Mouse (Mus musculus) hindbrain, embryonic 10.5 days (tissue): ENCODE results near the gene Pnma3. TPM values are rescaled to one million over a fixed set of nuclear protein-coding genes. Genes with fewer than 3 reads are reported as not detected.
A peak's percentile ranks its signal among the peaks of the same experiment; 100 is the strongest.
"Not testable (repeated sequence)": the region's sequence is repeated elsewhere in the genome, so short reads cannot be mapped to it uniquely, and the experiment has no call there.

Experiments used
- DNase-seq: peaks from one replicate; pipeline ENCODE4 v3.0.0-alpha.2; 2017; ENCODE audit warnings: low spot score
- H3K27ac ChIP-seq: fragments of 300-500 bp; sonication (generic); 2 replicates; pipeline ENCODE4 v1.5.1; 2016; ENCODE audit warnings: mild to moderate bottlenecking, moderate library complexity
- H3K27me3 ChIP-seq: fragments of 300-500 bp; sonication (generic); 2 replicates; pipeline ENCODE4 v1.6.1; 2016; ENCODE audit warnings: mild to moderate bottlenecking; ENCODE audit not compliant: poor library complexity, insufficient read depth, severe bottlenecking
- H3K36me3 ChIP-seq: fragments of 300-500 bp; sonication (generic); 2 replicates; pipeline ENCODE4 v1.6.1; 2016; ENCODE audit warnings: mild to moderate bottlenecking, moderate library complexity
- H3K4me1 ChIP-seq: fragments of 300-500 bp; sonication (generic); replicated peaks from 2 replicates; pipeline ENCODE4 v1.6.1; 2016; ENCODE audit warnings: mild to moderate bottlenecking
- H3K4me3 ChIP-seq: fragments of 300-500 bp; sonication (generic); 2 replicates; pipeline ENCODE4 v1.5.1; 2016; ENCODE audit warnings: mild to moderate bottlenecking, moderate library complexity
- H3K9me3 ChIP-seq: fragments of 300-500 bp; sonication (generic); 2 replicates; pipeline ENCODE4 v1.6.1; 2016; ENCODE audit warnings: mild to moderate bottlenecking, moderate library complexity
- WGBS: fragments of 180-500 bp; shearing (Covaris S2); methylation state at CpG from one replicate; pipeline ENCODE4 v1.1.7; 2016; 5-methylcytosine and 5-hydroxymethylcytosine counted together
- polyA plus RNA-seq: library from polyadenylated mRNA; unstranded; fragments of >200 nt; fragmentation: Nextera tagmentation; extraction: Ambion mirVana; gene quantifications from 2 replicates; pipeline ENCODE4 v1.2.1, GENCODE M21; 2016

Gene Pnma3
- 0.25 and 0.51 TPM in 2 replicates for polyA plus RNA-seq

DNA sequence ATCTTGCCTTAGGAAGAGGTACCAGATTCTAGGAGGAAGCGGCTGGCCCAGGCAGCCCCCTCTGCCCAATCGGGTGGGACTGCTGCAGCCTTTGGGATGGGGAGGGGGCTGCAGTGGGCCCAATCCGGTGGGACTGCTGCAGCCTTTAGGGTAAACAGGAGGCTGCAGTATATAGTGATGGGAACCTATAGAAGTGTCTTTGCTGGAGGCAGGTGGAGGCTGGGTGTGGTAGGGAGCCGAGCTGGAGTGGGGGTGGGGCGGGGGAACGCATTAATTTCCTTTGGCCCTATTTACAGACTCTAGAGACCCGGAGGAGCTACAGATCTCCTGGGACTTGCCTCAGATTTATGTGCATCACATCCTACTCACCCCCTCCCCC lies at the start of gene Pnma3:
TSS of gene Pnma3 (plus strand) at position 373 of the 379 bp plus-strand sequence.
- DNase-seq = no peak
- Histone ChIP-seq H3K4me1 (peaks cover 11% of the 10 kb centered on the region), H3K27me3 (peaks cover 22% of the 10 kb centered on the region), H3K36me3 (no peaks in the 10 kb centered on the region), H3K4me3 (peak within 1 kb of the TSS; percentile 43), H3K9me3 (no peaks in the 10 kb centered on the region), H3K27ac (peak within 1 kb of the TSS; percentile 72)
- WGBS = 28% methylated on average over 7 of the region's 7 CpGs

GRCm38 (mm10) chrX:73037003-73037402 lies 27.6 kb upstream of the Pnma3 start, which contains the start of gene Pnma5:
Gene Pnma5 (minus strand): TSS chrX:73037103.
- Histone ChIP-seq H3K27ac (no peak within 1 kb of the TSS), H3K36me3 (no peaks in the 10 kb centered on the region), H3K9me3 (no peaks in the 10 kb centered on the region), H3K4me3 (no peak within 1 kb of the TSS), H3K4me1 (no peaks in the 10 kb centered on the region), H3K27me3 (no peaks in the 10 kb centered on the region)
- 71% methylated on average over 1 of the region's 1 CpGs for WGBS
- no peak for DNase-seq

DNA sequence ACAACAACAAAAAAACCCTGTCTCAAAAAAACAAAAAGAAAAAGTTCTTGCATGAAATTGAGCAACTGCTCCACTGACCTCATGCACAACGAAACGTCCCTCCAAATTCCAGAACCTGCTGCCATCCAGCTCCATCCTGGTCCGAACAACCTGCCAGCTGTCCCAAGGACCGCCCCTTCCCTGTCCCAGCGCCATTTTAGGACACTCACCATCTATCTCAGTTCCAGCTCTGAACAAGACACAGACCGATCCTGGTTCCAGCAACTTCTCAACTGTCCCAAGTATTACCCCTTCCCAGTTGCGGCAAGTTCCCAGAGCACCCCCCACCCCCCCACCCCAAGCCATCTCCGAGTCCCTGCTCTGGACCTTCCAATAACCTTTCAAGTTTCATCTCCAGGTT lies 25.8 kb upstream of the Pnma3 start:
- no peaks in the 10 kb centered on the region for H3K27me3 ChIP-seq
- DNase-seq = no peak
- WGBS = 88% methylated on average over 8 of the region's 8 CpGs
- no peak overlapping the region for H3K27ac ChIP-seq
- H3K36me3 ChIP-seq = no peaks in the 10 kb centered on the region
- H3K4me1 ChIP-seq = no peaks in the 10 kb centered on the region
- no peaks in the 10 kb centered on the region for H3K9me3 ChIP-seq
- H3K4me3 ChIP-seq = no peak overlapping the region

DNA sequence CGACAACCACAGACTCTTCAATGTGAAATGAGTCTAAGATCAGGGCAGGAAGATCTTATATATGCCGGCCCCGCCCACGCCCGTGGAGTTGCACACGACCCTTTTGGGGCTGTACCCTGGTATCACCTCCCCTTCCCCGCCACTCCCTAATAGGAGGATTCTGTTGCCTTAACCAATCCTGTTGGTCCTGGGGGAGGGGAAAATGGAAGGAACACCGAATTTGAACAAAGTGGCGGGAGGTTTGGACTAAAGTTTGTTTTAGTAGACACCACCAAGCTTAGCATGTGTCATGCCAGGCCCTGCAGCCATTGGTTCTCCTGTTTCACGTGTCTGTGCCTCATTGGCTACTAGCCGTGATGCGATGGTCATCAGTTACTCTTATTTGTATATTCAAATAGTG lies 24.9 kb upstream of the Pnma3 start:
- no peaks in the 10 kb centered on the region for H3K27me3 ChIP-seq
- H3K9me3 ChIP-seq = no peaks in the 10 kb centered on the region
- no peak for DNase-seq
- no peaks in the 10 kb centered on the region for H3K4me1 ChIP-seq
- no peak overlapping the region for H3K27ac ChIP-seq
- no peak overlapping the region for H3K4me3 ChIP-seq
- H3K36me3 ChIP-seq = no peaks in the 10 kb centered on the region
- WGBS = 90% methylated on average over 12 of the region's 12 CpGs

DNA sequence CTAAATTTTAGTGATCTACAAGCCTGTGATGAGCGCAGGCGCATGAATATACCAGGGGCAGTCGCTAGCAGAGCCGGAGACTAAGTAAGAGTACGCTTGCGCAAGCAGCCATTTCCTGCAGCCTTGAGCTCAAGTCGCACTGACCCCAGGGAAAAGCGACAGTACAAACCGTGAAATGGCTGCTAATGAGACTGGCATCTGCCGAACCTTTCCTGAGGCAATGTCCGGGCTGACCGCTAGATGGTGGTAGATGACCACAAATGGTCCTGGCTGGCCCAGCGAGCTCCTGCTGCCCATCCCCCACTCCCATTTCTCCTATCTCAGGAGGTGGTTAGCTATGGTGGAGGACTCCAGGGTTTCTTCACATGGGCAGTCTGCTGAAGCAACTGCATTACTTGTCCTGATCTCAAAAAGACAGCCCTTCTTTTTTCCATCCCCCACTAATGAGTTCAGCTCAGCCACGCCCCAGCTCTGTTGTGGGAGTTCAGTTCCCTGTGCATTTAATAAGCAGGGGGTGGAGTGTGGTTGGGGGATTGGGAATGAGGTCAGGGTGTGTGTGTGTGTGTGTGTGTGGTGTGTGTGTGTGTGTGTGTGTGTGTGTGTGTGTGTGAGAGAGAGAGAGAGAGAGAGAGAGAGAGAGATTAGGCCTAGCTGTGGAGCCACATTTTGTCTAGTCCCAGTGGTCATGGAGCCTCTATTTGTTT lies 10.6 kb upstream of the Pnma3 start:
- 0 out of 2 replicates have a peak, but pooled peaks cover 3% of the 10 kb centered on the region for H3K4me1 ChIP-seq
- H3K27ac ChIP-seq = peak overlapping the region; percentile 59
- WGBS = 15% methylated on average over 14 of the region's 14 CpGs
- no peaks in the 10 kb centered on the region for H3K9me3 ChIP-seq
- H3K27me3 ChIP-seq = no peaks in the 10 kb centered on the region
- H3K4me3 ChIP-seq = 0 out of 2 replicates have a peak overlapping the region, but pooled peaks have one; percentile 9
- DNase-seq = peak; percentile 91
- H3K36me3 ChIP-seq = no peaks in the 10 kb centered on the region

DNA sequence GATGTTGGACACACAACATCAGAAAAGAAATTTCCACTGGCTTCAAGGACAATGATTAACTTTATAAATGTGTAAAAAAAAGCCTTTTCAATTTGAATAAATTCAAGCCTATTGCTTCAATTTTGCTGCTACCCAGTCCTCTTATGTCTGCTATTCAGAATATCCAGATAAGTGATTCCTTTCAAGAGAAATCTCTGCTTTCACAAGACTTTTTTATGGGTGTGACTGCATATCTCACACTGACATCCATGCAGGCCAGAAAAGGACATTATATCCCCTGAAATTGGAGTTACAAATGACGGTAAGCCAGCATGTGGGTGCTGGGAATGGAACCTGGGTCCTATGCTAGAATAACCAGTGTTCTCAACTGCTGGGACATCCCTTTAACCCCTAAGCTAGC lies 3.1 kb upstream of the Pnma3 start:
- Histone ChIP-seq H3K4me1 (peaks cover 11% of the 10 kb centered on the region), H3K4me3 (no peak overlapping the region), H3K27me3 (peaks cover 22% of the 10 kb centered on the region), H3K27ac (no peak overlapping the region), H3K36me3 (no peaks in the 10 kb centered on the region), H3K9me3 (no peaks in the 10 kb centered on the region)
- WGBS = 84% methylated on average over 1 of the region's 1 CpGs
- DNase-seq = no peak

DNA sequence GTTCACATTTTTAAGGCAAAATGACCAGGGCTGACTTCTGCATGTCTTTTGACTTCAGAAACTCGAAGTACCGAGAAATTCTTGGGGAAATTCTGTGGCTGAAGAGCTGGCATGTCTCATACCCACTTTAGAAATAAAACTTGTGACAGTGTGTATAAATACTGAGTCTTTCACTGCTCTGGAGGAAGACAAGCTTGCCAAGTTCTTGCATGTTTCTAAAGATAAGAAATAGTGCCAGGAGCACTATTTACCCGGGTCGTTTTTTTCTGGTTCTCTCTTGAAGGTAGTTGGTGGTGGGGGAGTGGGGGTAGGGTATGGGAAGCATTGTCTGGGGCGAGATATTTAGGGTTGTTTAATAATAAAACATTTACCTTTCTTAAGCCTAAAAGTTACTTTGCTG lies 2.3 kb upstream of the Pnma3 start:
- DNase-seq = no peak
- peaks cover 11% of the 10 kb centered on the region for H3K4me1 ChIP-seq
- WGBS = 53% methylated on average over 5 of the region's 5 CpGs

GRCm38 (mm10) chrX:73063512-73064414 lies 824 bp upstream of the Pnma3 start:
- peak; percentile 38 for DNase-seq
- H3K36me3 ChIP-seq = no peaks in the 10 kb centered on the region
- H3K9me3 ChIP-seq = no peaks in the 10 kb centered on the region
- H3K27me3 ChIP-seq = peaks cover 22% of the 10 kb centered on the region
- peaks cover 11% of the 10 kb centered on the region for H3K4me1 ChIP-seq
- peak overlapping the region; percentile 72 for H3K27ac ChIP-seq
- 31% methylated on average over 24 of the region's 24 CpGs for WGBS
- H3K4me3 ChIP-seq = peak overlapping the region; percentile 43

More for the DNA sequence above, 2.3 kb upstream of the Pnma3 start:
- no peaks in the 10 kb centered on the region for H3K9me3 ChIP-seq
- no peak overlapping the region for H3K4me3 ChIP-seq
- H3K36me3 ChIP-seq = no peaks in the 10 kb centered on the region
- peaks cover 22% of the 10 kb centered on the region for H3K27me3 ChIP-seq
- no peak overlapping the region for H3K27ac ChIP-seq

DNA sequence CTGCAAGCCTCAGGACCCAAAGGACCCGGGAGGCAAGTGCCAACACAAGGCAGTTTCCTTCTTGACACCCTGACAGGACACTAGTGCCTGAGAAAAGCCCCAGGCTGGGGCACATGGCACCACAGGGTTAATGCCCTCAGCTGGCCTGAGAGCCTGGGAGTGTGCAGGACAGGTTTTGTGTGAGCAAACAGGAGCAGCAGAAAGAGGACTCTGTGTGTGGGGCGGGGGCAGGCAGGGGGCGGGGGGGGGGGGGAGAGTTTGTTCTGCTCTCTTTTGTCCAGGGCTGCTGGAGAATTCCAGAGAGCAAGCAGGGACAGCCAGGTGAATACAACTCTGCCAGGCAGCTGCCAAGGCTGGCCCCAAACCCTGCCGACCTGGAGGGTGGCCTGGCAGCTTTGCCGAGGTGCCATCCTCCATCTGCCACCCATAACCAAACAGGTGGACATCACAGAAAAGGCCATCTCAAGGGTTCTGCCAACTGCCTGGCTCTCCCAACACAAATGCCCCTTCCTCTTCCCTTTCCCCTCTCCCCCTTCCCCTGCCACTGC lies 2.3 kb downstream of the Pnma3 start:
- not testable (repeated sequence) for H3K27ac ChIP-seq, H3K9me3 ChIP-seq, H3K4me3 ChIP-seq, DNase-seq, H3K36me3 ChIP-seq
- 81% methylated on average over 3 of the region's 5 CpGs for WGBS
- Histone ChIP-seq H3K27me3 (peaks cover 22% of the 10 kb centered on the region), H3K4me1 (peaks cover 11% of the 10 kb centered on the region)

GRCm38 (mm10) chrX:73082267-73083055 lies 17.9 kb downstream of the Pnma3 start, which contains the start of gene Xlr4a:
Gene Xlr4a (minus strand): TSS chrX:73082478.
- not testable (repeated sequence) for H3K9me3 ChIP-seq, H3K27ac ChIP-seq, H3K36me3 ChIP-seq, H3K4me1 ChIP-seq, DNase-seq, H3K27me3 ChIP-seq, H3K4me3 ChIP-seq
- WGBS = 83% methylated on average over 19 of the region's 19 CpGs

GRCm38 (mm10) chrX:73096941-73097508 lies 32.4 kb downstream of the Pnma3 start, which contains the start of gene Xlr3a:
Gene Xlr3a (minus strand): TSS chrX:73097095.
- DNase-seq, H3K27ac ChIP-seq, H3K4me1 ChIP-seq, H3K36me3 ChIP-seq, H3K27me3 ChIP-seq, H3K9me3 ChIP-seq, H3K4me3 ChIP-seq: not testable (repeated sequence)
- WGBS = 77% methylated on average over 13 of the region's 13 CpGs

DNA sequence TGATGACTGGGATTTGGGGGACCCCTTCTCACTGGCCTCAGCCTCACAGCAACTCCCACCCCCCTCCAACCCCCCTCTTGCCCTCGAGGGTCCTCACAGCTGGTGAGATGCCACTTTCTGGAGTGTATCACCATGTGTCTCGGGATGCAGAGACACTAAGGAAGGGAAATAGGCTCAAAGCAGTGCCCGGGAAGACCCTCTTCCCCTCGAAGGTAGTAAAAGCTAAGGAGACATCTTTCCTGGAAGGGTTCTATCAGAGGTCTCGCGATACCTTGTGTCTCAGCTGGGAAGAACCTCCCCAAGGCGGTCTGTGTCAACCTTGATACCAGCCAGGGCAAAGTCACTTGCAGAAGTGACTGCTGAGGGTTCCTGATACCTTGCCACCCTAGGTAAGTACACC lies 52.2 kb downstream of the Pnma3 start, which contains the start of gene Gm14685:
TSS of gene Gm14685 (plus strand) at position 301 of the 400 bp plus-strand sequence.
- H3K4me3 ChIP-seq, DNase-seq, H3K27ac ChIP-seq, H3K36me3 ChIP-seq, H3K9me3 ChIP-seq, H3K27me3 ChIP-seq, H3K4me1 ChIP-seq: not testable (repeated sequence)
- WGBS = no CpG with 5 or more reads among the region's 7 CpGs
